Comparison of ENCODE assay signal across 23 mouse cellular contexts in the genomic region with DNA sequence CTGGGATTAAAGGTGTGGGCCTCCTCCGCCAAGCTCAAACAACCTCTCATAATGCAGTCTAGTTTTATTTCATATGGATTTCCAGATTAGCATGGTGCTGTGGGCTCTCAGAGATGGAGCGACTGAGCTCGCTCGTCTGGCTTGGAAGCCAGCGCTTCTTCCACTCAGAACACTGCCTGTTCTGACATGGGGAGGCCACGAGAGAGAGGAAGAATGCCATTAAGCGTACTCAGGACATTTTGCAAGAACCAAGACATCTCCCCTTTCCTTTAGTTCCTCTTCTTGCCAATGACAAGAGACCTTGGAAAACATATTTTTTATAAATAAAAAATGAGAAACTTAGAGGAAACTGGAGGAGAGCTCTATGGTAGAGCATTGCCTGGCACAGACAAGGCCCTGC. TPM values are rescaled to one million over a fixed set of nuclear protein-coding genes. Genes with fewer than 3 reads are reported as not detected.
DNase-seq lines count a peak whose midpoint lies in the region; ATAC-seq and TF ChIP-seq lines count a peak whose summit lies in the region.
"Had no signal": no experiment of that assay in that cellular context is flagged by ENCODE, and none has a peak within 500 bp of the region (broad histone marks: within the 10 kb centered on the region; RNA-seq: fewer than 3 reads in every experiment).

No protein-coding gene starts in this region.

- no peaks in the 10 kb centered on the region for H3K27me3 ChIP-seq in lung, postnatal 0 days (replicated peaks; ENCODE audit: insufficient read depth, low read length)
- no peaks in the 10 kb centered on the region for H3K27me3 ChIP-seq in hindbrain, embryonic 12.5 days
- H3K27me3 ChIP-seq: embryonic facial prominence, embryonic 13.5 days; forebrain, embryonic 13.5 days; heart, embryonic 15.5 days had no signal

- no peak overlapping the region for H3K27ac ChIP-seq in lung, postnatal 0 days (ENCODE audit: low read length)
- no peak overlapping the region for H3K27ac ChIP-seq in hindbrain, embryonic 12.5 days
- H3K27ac ChIP-seq: embryonic facial prominence, embryonic 13.5 days; forebrain, embryonic 13.5 days; heart, embryonic 15.5 days; hindbrain, embryonic 14.5 days had no signal

- H3K36me3 ChIP-seq in lung, postnatal 0 days (ENCODE audit: insufficient read depth, low read length), result peaks cover 13% of the 10 kb centered on the region; the same call in 1 of the 2 replicates
- peaks cover 27% of the 10 kb centered on the region for H3K36me3 ChIP-seq in hindbrain, embryonic 12.5 days

- H3K4me2 ChIP-seq in lung, postnatal 0 days (replicated peaks; ENCODE audit: low read depth, low read length), result no peak overlapping the region
- no peak overlapping the region for H3K4me2 ChIP-seq in hindbrain, embryonic 12.5 days (replicated peaks)
- H3K4me2 ChIP-seq: embryonic facial prominence, embryonic 13.5 days; forebrain, embryonic 13.5 days; heart, embryonic 11.5 days; heart, embryonic 15.5 days; hindbrain, embryonic 14.5 days had no signal

- H3K4me3 ChIP-seq in lung, postnatal 0 days (ENCODE audit: low read depth, low read length), result no peak overlapping the region
- H3K4me3 ChIP-seq in hindbrain, embryonic 12.5 days, result no peak overlapping the region
- H3K4me3 ChIP-seq: embryonic facial prominence, embryonic 13.5 days; forebrain, embryonic 13.5 days; heart, embryonic 15.5 days had no signal

- H3K4me1 ChIP-seq in lung, postnatal 0 days (ENCODE audit: insufficient read depth, low read depth, low read length), result peaks cover 6% of the 10 kb centered on the region; the same call in 1 of the 2 replicates
- H3K4me1 ChIP-seq in hindbrain, embryonic 12.5 days, result 0 out of 2 replicates have a peak, but pooled peaks cover 7% of the 10 kb centered on the region

- no peak for ATAC-seq in lung, postnatal 0 days
- ATAC-seq in common myeloid progenitor, adult 5-6 weeks (replicated peaks; ENCODE audit: low read depth, poor library complexity, severe bottlenecking), result peak; percentile 36; the same call in 1 of the 2 replicates
- ATAC-seq in megakaryocyte, adult 5-6 weeks (ENCODE audit: poor library complexity, severe bottlenecking), result peak; percentile 93
- ATAC-seq in erythroblast, adult 5-6 weeks (replicated peaks; ENCODE audit: low FRiP score, poor library complexity, severe bottlenecking), result no peak
- ATAC-seq in hindbrain, embryonic 12.5 days (ENCODE audit: low FRiP score), result no peak
- ATAC-seq: forebrain, embryonic 13.5 days; forebrain, postnatal 0 days had no signal

- no peaks in the 10 kb centered on the region for H3K9me3 ChIP-seq in lung, postnatal 0 days (ENCODE audit: low read length)
- H3K9me3 ChIP-seq in hindbrain, embryonic 12.5 days (replicated peaks), result no peaks in the 10 kb centered on the region
- H3K9me3 ChIP-seq: embryonic facial prominence, embryonic 13.5 days; forebrain, embryonic 13.5 days; heart, embryonic 15.5 days had no signal

- TF ChIP-seq EP300 in lung, postnatal 0 days (IDR thresholded peaks at IDR 0.05), result no peak

- no peak overlapping the region for H3K9ac ChIP-seq in lung, postnatal 0 days (replicated peaks; ENCODE audit: low read depth)
- no peak overlapping the region for H3K9ac ChIP-seq in hindbrain, embryonic 12.5 days
- H3K9ac ChIP-seq: embryonic facial prominence, embryonic 13.5 days; forebrain, embryonic 13.5 days; forebrain, postnatal 0 days; heart, embryonic 15.5 days; hindbrain, embryonic 14.5 days had no signal

- peak; percentile 14 for DNase-seq in lung, postnatal 0 days (ENCODE audit: low spot score)
- no peak for DNase-seq in lung, postnatal 36 days
- no peak for DNase-seq in spleen, adult 18-20 months
- DNase-seq: adrenal gland, adult 8-10 months; adrenal gland, postnatal 36 days; cerebellum, adult 11-12 months; cerebellum, adult 9-10 months; cerebellum, postnatal 25 days; forebrain, postnatal 0 days; gastrocnemius, postnatal 14 days; heart, adult 18-20 months; heart, postnatal 14 days had no signal

- 87% methylated on average over 7 of the region's 7 CpGs for WGBS in lung, postnatal 0 days
- 93% methylated on average over 7 of the region's 7 CpGs for WGBS in hindbrain, embryonic 12.5 days

- TF ChIP-seq CTCF in lung, postnatal 0 days (IDR thresholded peaks at IDR 0.05), result no peak

RNA-seq across cellular contexts. Expression of a gene that starts 13.7 kb away (rescaled TPM):
- 70.4 and 73.4 TPM in 2 replicates for polyA plus RNA-seq in lung, postnatal 0 days (2015; fragmentation: Nextera tagmentation; extraction: Ambion mirVana)
- total RNA-seq in common myeloid progenitor, adult 5-6 weeks (2017), result 84.3 and 91.0 TPM in 2 replicates
- total RNA-seq in megakaryocyte, adult 5-6 weeks (2015), result 82.7 and 88.5 TPM in 2 replicates
- 91.5 and 95.8 TPM in 2 replicates for total RNA-seq in megakaryocyte, adult 5-6 weeks (2017)
- 27.6 and 28.4 TPM in 2 replicates for total RNA-seq in erythroblast, adult 5-6 weeks (2015; ENCODE audit: low replicate concordance)
- total RNA-seq in erythroblast, adult 5-6 weeks (2017; ENCODE audit: low replicate concordance), result 12.5 and 16.7 TPM in 2 replicates
- polyA plus RNA-seq in hindbrain, embryonic 12.5 days (2016; fragmentation: Nextera tagmentation; extraction: Ambion mirVana), result 72.8 and 77.1 TPM in 2 replicates

RNA-seq across cellular contexts. Expression of a gene that starts 32.3 kb away (rescaled TPM):
- polyA plus RNA-seq in lung, postnatal 0 days (2015; fragmentation: Nextera tagmentation; extraction: Ambion mirVana), result not detected in 2 replicates
- total RNA-seq in common myeloid progenitor, adult 5-6 weeks (2017), result not detected in 2 replicates
- total RNA-seq in megakaryocyte, adult 5-6 weeks (2015), result not detected in 2 replicates
- total RNA-seq in megakaryocyte, adult 5-6 weeks (2017), result not detected in 2 replicates
- not detected in 2 replicates for total RNA-seq in erythroblast, adult 5-6 weeks (2015; ENCODE audit: low replicate concordance)
- 3.5 TPM in 1 of 2 replicates, not detected in the other for total RNA-seq in erythroblast, adult 5-6 weeks (2017; ENCODE audit: low replicate concordance)
- polyA plus RNA-seq in hindbrain, embryonic 12.5 days (2016; fragmentation: Nextera tagmentation; extraction: Ambion mirVana), result not detected in 2 replicates
- total RNA-seq: adrenal gland, adult 8-10 months; adrenal gland, postnatal 36 days; forebrain, postnatal 0 days; gastrocnemius, adult 18-20 months; gastrocnemius, postnatal 14 days; heart, adult 18-20 months; hematopoietic stem cell, adult 5-6 weeks had no signal
- polyA plus RNA-seq: embryonic facial prominence, embryonic 13.5 days; forebrain, embryonic 13.5 days; forebrain, postnatal 0 days; heart, embryonic 11.5 days; heart, embryonic 15.5 days; hindbrain, embryonic 14.5 days had no signal

RNA-seq across cellular contexts. Expression of a gene that starts 34.4 kb away (rescaled TPM):
- polyA plus RNA-seq in lung, postnatal 0 days (2015; fragmentation: Nextera tagmentation; extraction: Ambion mirVana), result 15.0 and 17.0 TPM in 2 replicates
- 47.6 and 51.1 TPM in 2 replicates for total RNA-seq in common myeloid progenitor, adult 5-6 weeks (2017)
- total RNA-seq in megakaryocyte, adult 5-6 weeks (2015), result 17.7 and 19.4 TPM in 2 replicates
- total RNA-seq in megakaryocyte, adult 5-6 weeks (2017), result 22.1 and 27.0 TPM in 2 replicates
- 0.38 and 13.2 TPM in 2 replicates for total RNA-seq in erythroblast, adult 5-6 weeks (2015; ENCODE audit: low replicate concordance)
- total RNA-seq in erythroblast, adult 5-6 weeks (2017; ENCODE audit: low replicate concordance), result 10.1 and 10.7 TPM in 2 replicates
- 29.5 and 34.5 TPM in 2 replicates for polyA plus RNA-seq in hindbrain, embryonic 12.5 days (2016; fragmentation: Nextera tagmentation; extraction: Ambion mirVana)

RNA-seq across cellular contexts. Expression of a gene that starts 54.0 kb away (rescaled TPM):
- 3.7 and 4.2 TPM in 2 replicates for polyA plus RNA-seq in lung, postnatal 0 days (2015; fragmentation: Nextera tagmentation; extraction: Ambion mirVana)
- total RNA-seq in common myeloid progenitor, adult 5-6 weeks (2017), result 49.8 and 57.5 TPM in 2 replicates
- 33.6 and 36.1 TPM in 2 replicates for total RNA-seq in megakaryocyte, adult 5-6 weeks (2015)
- total RNA-seq in megakaryocyte, adult 5-6 weeks (2017), result 44.9 and 46.2 TPM in 2 replicates
- 10.7 and 16.3 TPM in 2 replicates for total RNA-seq in erythroblast, adult 5-6 weeks (2015; ENCODE audit: low replicate concordance)
- 19.8 and 31.5 TPM in 2 replicates for total RNA-seq in erythroblast, adult 5-6 weeks (2017; ENCODE audit: low replicate concordance)
- polyA plus RNA-seq in hindbrain, embryonic 12.5 days (2016; fragmentation: Nextera tagmentation; extraction: Ambion mirVana), result 29.5 and 34.0 TPM in 2 replicates

Comparison
In these comparisons a context has a peak if more than half of its experiments do, and no peak if none do; other contexts are left out.
1. ATAC-seq: peak in common myeloid progenitor, adult 5-6 weeks (single experiment) and megakaryocyte, adult 5-6 weeks (single experiment); none in lung, postnatal 0 days (single experiment), erythroblast, adult 5-6 weeks (single experiment) and hindbrain, embryonic 12.5 days (single experiment).